Mouse (Mus musculus) layer of hippocampus, postnatal 10 days (tissue): ENCODE measurements around the gene Ccdc92b. TPM values are rescaled to one million over a fixed set of nuclear protein-coding genes. Genes with fewer than 3 reads are reported as not detected.

Experiments
- DNase-seq, 2 experiments: peaks; one replicate each; pipeline ENCODE4 v3.0.0; 2021; ENCODE audit warnings: low spot score in 2 of 2
- total RNA-seq, 2 experiments: library from RNA; stranded (reverse); gene quantifications; 2 replicates each; pipeline ENCODE4 v1.2.3; 2021

Ccdc92b gene
- total RNA-seq, 2 experiments from 2014 or later = 15.9 to 16.3 TPM

- DNase-seq = no peak
Observed at GRCm38 (mm10) chr11:74674713-74675112, 55.3 kb downstream of the Ccdc92b start.

DNA sequence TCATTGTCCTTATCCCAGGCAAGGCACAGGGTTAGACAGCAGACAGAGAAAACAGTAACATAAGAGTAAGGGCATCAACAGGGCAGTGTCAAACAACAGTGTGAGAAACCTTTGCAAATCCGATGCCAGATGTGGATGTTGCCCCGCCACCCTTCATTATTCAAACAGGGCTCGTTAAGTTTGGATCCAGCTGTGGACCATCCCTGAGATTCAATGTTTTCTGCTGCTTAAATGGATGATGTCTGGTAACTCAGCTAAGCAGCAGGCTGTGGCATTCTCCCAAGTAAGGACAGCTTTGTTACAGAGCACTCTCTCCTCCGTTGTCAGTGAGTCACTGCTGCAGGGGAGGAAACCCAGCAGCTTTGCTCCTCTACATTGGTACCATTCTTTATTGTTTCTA is 55.8 kb downstream of the Ccdc92b start:
- DNase-seq = no peak

Other genes starting within 250 kb of the Ccdc92b start
- gene Rap1gap2, start 8.7 kb upstream of the Ccdc92b start, total RNA-seq = 100 to 1,000 TPM; 107 to 121 TPM
- 10 to 100 TPM; 68.2 to 74.1 TPM for gene Cluh, start 29.9 kb downstream of the Ccdc92b start, total RNA-seq
- gene Pafah1b1, start 105.1 kb downstream of the Ccdc92b start, total RNA-seq = 100 to 1,000 TPM; 370 to 417 TPM
- 10 to 100 TPM; 22.5 to 24.3 TPM for gene Mettl16, start 151.2 kb downstream of the Ccdc92b start, total RNA-seq
- gene Mnt, start 211.3 kb downstream of the Ccdc92b start, total RNA-seq = 10 to 100 TPM; 31.9 to 34.6 TPM